Mouse (Mus musculus) inflammation-experienced regulatory T-cells (primary cell): ENCODE data around the gene Tmem163. TPM values are rescaled to one million over a fixed set of nuclear protein-coding genes. Genes with fewer than 3 reads are reported as not detected.

Experiments used
- polyA plus RNA-seq, 2 experiments: library from polyadenylated mRNA; unstranded; fragments of 100-300 nt; shearing (Covaris generic); gene quantifications; one replicate each; pipeline ENCODE4 v1.2.1; 2017

The Tmem163 gene
- 1 to 10 TPM in 1 of 2 experiments, under 1 TPM in 1; 0.17 to 2.1 TPM for polyA plus RNA-seq

DNA sequence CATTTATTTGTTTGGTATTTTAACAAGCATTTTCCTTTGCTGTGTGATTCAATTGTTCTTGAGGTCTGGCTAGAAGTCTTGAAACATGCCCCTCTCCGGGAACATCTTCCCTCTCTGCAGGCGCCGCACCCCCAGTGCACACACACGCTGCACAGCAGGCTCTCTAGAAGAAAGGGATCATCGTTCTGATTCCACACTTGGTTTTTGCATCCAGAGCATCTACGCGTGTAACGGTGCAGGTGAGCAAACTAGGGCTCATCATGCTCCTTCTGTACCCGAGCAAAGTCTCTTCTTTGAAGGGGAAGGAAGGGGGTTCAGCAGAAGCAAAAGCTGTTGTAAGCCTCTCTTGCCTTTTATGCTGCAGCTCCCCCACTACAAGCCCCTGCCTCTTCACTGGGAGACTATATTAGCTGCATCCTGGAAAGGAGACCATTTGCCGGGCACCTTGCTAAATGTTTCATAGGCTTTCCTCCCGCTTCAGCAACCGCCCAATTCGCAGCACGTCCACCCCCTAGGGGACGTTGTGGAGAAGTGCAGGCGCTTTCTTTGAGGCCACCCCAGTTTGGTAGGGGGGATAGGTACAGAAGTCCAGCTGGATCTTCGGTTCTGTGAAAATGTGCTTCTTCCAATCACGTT lies at the start of gene Tmem163:
Tmem163 (minus strand) TSS at position 51 of the 636 bp plus-strand sequence.

DNA sequence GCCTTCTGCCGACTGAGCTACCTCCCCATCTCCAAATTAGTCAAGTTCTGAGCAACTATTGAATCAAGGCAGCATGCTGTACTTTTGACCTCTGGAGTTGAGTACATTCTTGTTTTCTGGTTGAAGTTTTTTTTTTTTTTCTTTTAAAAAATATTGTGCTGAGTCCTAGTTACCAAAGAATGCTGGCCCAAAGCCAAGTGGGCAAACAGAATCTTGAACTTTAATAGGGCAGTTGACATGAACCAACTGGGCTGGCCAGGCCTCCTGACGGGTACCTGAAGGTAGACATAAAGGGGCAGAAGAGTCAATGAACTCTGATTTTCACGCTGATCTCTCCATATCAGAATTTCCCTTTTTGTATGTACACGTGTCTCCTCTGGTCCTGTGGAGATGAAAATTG lies 49.7 kb upstream of the Tmem163 start, which contains the start of gene Acmsd:
Acmsd (plus strand) TSS at position 318 of the 400 bp plus-strand sequence.

Other genes starting within 250 kb of the Tmem163 start
- gene Acmsd, start 49.9 kb upstream of the Tmem163 start, polyA plus RNA-seq = not detected
- 100 to 1,000 TPM in 1 of 2 experiments, 10 to 100 TPM in 1; 90.3 to 112 TPM for gene Ccnt2, start 94.6 kb upstream of the Tmem163 start, polyA plus RNA-seq
- gene Map3k19, start 175.5 kb upstream of the Tmem163 start, polyA plus RNA-seq = under 1 TPM; 0.29 to 0.78 TPM
- gene Rab3gap1, start 189.2 kb upstream of the Tmem163 start, polyA plus RNA-seq = 10 to 100 TPM; 55.7 to 61.7 TPM